Mouse (Mus musculus): ENCODE measurements around the gene Sft2d2. TPM values are rescaled to one million over a fixed set of nuclear protein-coding genes. Genes with fewer than 3 reads are reported as not detected.

Gene Sft2d2
- total RNA-seq, 2 experiments from 2014 or later, result 16.6 to 17.4 TPM

DNA sequence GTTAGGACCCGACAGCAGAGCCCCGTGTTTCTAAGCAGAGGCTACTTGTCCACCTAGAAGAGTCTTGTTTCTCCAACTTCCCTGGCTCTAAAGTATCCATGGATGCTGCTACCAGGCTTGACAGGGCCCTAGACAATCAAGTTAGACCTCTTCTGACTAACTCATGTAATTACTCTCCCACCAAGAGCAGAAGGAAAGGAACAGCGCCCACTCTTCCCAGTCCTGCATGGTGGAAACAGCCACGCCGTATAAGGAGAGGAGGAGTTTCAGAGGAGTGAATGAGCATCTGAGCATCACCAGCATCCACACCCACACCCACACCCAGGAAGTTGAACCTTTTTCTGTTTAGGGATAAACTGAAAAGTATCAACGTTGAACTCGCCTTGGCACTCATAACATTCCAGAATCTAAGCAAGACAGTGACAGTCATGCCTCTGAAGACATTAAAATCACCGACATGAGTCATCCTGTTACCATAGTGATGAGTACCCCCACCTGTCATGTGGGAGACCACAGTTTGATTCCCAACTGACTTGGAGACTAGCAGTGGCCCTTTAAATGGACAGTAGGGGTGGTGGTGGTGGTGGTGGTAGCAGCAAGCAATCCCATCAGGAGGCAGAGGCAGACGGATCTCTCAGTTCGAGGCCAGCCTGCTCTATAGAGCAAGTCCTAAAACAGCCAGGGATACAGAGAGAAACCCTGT lies 3.5 kb downstream of the Sft2d2 start:
- no peak for DNase-seq

DNA sequence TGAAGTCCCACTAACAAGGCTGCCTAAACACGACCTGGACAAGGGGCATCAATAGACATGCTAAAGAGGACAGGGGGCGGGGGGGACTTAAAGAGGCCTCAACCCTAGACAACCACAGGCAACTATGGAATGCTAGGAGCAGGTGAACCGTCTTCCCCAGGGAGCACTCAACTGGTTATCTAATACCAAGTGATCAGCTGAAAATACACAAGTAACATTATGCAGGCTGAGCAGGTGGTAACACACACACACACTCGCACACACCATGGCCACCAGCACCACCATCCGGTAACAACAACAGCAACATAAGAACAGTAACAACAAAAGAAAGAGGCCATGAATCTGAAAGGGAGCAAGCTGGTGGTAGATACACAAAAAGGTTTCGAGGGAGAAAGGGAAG lies 4.2 kb downstream of the Sft2d2 start:
- DNase-seq, result no peak

DNA sequence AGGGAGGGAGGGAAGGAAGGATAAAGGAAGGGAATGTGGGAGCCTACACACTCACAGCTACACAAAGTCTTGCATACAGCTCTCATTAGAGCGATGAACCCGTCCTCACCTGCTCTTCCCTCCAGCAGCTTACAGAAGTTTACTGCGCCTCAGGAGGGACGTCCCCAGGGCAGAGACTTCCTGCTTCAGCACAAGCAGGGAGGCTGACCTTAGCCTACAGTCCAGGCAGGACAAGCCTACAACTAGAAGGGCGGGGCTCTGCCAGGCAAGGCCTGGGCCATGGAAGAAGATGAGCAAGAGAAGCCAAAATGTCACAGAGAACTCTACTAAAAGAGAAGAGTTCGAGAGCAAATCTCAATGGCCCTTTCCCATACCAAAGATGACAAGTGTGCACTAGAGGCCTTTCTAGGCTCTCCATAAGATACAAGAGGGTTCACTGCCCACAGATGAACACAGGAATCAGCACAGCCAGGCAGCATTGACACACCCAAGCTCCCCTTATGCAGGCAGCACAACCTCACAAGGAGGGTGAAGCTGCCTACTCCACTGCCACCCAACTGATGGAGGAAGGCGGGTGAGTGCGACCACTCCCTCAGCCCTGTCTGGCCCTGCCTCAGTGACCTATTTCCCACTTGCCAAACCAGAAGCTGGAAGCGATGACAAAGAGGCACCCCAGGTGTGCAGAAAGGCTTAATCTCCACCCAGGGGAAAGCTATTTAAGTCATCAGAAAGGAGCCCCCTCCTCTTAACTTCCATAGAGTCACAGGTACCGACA lies 5.2 kb downstream of the Sft2d2 start:
- DNase-seq, result no peak

DNA sequence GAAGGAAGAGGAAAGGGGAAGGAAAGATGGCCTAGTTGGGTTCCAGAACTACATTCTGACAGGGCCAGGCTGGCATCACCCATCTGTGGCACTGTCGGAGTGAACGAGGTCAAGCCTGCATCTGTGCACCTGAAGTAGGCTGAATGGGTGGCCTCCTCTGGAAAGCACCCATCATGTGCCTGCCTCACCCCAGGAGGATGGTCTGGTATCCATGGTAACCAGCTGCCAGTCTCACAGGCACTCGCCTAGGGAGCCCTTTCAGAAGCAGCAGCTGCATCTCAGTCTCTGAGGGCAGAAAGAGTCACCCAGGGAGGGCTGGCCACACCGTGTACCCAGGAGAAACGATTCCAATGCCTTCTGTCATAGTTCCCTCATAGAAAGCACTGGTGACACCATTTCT lies 6.9 kb downstream of the Sft2d2 start:
- no peak for DNase-seq

DNA sequence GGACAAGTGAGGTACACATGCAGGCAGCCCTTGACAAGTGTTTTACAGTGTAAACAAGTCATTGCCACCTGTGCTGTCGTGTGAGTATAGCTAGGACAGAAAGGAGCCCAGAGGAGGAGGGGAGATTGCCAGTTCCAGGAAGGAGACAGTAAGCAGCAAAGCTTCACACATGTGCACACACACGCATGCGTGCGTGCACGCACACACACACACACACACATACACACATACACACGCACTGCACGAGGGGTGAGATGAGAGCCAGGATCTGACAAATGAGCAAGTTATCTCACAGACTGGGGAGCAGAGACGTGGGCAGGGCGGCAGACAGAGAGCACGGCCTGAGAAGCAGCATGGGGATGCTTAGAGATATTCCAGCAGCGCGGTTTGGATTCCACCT lies 7.7 kb downstream of the Sft2d2 start:
- DNase-seq, result no peak

DNA sequence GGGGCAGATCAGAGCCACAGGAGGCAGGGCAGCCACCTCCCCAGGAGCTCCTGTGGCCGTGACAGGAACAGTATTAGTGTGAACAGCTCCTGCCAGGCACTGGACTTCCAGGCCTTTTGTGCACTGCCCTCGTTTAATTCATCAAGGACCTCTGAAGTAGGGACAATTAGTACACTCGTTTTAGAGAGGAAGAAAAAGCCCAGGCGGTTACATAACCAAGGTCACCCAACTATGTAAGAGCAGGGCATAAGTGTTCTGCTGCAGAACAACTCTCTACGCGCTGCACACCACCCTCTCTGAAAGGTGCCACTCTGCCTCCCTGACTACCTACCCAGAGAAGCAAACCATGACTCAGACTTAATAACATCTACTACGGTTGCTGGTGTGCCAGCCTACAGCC lies 9.1 kb downstream of the Sft2d2 start:
- DNase-seq, result no peak

DNA sequence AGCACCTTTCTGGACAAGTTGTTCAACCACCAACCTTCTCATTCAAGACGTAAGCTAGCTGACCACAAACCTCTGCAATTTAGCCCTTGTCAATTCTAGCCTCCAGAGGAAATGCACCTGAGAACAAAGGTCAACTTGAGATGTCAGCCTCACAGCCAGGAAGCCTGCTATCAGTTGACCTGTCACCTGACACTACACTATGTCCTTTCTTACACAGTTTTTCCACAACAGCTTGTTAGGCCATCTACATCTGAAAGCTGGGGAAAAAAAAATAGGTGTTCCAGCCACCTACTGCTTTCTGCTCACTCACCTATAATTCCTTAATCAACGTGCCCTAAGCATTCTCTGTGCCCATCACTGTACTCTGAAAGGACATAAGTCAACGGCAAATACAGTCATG lies 10.1 kb downstream of the Sft2d2 start:
- DNase-seq, result no peak

DNA sequence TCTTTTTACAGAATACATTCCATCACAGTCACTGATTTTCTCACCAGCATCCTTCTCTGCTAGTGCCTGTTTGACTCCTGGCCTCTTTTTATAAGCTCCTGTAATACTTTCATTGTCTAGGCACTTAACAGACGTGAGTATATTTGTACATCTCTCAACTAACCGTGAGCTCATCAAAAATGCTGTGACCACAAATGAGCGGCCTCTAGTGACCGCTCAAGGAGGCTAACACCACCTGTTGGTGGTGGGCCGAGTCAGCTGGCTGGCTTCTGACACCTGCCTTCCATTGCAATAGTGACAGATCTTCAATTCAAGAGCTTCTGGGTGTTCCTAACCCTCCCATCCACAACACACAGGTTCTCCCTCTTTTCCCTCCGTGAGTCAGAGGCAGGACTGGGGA lies 10.8 kb downstream of the Sft2d2 start:
- no peak for DNase-seq

DNA sequence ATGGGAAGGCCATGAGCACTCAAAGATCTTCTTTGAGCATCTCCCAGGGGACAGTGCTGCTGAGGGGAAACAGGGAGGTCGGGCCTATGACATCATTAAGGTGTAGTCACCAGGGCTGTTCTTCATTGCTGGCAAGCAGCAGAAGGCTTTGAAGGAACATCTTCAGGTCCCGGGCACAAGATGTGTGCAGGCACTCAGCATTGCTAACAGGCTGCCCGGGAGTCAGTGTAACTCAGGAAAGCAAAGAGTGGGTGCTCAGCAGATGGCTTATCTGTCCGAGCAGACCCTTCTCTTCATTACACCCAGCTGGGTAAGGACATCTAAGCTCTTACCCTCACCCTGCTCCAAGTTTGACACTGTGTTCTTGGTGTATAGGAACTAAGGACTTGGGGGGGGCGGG lies 14.9 kb downstream of the Sft2d2 start:
- DNase-seq, result no peak

DNA sequence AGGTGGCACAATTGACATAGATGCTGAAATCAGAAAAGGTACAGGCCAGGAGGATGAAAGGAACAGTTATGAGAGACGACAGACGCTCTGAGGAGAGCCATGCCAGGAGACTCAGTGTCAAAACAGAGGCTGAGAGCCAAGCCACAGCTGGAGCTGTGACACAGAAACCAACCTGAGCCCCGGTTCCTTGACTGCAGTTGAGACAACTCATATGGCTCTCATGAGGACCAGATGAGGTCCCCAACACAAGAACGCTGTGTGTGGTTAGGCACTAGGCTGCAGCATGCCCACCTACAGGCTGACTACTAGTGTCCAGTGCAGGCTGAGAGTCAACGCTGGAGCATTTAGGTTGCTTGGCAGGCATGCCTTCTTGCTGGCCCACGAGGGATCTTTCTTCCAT lies 16.2 kb downstream of the Sft2d2 start:
- DNase-seq, result no peak

DNA sequence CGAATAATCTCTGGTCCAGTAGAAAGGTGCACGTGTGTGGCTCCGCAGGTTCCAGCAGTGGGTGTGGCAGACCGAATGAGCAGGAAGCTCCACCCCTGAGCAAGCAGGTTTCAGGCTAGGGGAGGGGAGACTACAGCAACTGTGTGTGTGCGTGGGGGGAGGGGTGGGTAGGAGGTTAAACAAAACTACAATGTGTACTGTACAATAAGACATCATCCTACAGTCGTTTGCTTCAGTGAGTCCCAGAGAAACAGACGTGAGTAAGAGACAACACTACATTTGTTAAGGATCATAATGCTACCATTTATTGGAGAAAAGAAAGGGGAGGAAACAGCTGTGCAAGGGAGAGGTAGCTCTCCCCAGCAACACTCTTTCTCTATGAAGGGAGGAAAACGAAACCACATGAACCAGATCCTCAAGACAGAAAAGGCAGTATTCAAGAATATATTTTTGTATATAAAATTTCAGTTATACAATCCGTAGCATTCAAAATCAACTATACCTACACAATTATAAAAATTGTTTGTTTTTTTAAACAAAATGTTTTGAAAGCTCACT lies 20.1 kb downstream of the Sft2d2 start:
- no peak for DNase-seq

DNA sequence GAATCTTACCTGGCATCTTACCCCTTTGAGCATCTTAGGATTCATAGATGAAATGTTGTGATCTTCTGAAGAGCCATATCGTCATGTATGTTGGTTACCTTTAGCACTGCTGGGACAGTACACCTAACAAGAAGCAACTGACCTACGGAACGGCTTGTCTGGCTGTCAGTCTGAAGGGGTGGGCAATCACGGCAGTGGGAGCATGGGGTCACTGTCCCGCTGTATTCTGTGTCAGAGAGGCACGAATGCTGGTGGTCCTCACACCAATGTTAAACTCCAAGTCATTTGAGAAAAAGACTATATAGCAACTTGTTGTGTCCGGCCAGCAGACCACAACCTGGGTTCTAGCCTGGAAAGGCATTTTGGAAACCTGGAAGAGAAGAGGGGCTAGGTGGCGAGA lies 23.0 kb downstream of the Sft2d2 start:
- no peak for DNase-seq

DNA sequence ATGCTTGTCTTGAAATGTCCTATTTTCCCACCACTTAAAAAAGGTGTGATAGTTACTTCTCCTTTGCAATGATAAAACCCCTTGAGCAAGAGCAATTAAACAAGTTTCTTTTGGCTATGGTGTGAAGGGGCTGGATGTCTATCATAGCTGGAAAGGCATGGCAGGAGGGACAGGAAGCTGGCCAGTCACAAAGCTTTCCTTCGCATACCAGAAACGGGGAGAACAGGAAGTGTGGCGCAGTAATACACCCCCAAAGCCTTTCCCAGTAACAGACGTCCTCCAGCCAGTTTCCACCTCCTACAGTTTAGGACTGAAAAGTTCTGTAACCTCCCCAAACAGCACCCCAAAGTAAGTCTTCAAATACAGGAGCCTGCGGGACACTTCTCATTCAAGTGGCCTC lies 24.1 kb downstream of the Sft2d2 start:
- DNase-seq, result no peak

DNA sequence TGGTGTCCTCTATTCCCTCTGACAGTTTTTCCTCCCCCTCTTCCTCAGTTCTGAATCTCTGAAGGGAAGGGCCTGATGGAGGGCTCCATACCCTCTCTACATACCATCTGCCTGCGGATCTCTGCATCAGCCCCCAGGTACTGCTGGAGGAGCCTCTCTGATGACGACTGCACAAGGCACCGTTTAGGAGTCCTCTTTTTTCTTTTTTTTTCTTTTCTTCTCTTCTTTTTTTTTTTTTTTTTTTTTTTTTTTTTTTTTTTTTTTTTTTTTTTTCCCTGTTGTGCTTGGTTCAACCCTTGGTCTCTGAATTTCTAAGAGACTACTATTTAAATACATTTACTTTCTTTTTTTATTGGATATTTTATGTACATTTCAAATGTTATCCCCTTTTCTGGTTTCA lies 24.8 kb downstream of the Sft2d2 start:
- no peak for DNase-seq

DNA sequence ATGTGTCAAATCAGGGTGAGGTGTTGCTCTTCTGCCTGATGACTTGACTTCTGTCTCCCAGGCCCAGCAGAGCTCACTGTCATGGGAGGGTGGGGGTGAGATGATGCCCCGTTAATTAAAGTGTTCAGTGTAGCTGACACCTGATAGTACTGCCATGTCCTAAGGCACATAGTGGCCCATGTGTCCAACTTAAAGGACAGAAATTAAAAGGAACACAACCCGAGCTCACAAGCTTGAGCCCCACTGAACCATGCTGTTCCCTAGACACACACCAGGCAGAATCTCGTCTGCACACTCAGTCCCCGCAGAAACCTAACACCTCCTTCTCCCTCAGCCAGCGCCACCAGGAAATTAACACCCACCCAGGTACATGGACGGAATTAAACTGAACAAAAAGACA lies 29.3 kb downstream of the Sft2d2 start:
- DNase-seq, result no peak

DNA sequence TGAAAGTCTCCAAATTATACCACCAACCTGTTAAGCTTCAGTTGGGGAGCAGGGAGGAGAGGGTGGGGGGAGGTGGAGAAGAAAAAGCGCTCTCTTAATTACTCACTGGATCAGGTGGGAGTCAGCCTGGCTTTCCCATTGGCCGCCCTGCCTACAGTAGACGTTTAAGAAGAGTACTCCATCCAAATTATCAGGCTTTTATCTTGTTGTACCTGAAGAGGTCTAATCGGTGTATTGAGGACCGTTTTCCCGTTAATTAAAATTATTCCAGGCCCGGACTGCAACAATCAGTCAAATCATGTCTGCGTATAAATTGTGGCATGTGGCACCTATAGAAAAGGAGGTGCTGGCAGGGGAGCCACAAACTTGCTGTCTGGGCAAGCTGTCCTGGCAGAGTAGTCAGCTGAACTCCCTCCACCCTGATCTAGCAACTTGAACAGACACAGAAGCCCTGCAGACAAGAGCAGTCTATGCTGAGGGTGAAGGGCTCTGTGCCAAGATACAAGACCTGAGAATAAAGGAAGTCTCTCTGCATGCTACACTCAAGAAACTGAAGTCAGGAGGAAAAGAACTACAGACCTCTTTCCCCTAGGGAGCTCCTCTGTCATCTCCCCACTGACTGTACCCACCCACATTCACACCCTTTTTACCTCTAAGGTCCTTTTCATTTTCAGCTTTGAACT lies 33.4 kb downstream of the Sft2d2 start, which contains the start of gene Tbx19:
Gene Tbx19, minus strand, starts transcription at position 51 of the 683 bp plus-strand sequence.
- DNase-seq, result no peak

DNA sequence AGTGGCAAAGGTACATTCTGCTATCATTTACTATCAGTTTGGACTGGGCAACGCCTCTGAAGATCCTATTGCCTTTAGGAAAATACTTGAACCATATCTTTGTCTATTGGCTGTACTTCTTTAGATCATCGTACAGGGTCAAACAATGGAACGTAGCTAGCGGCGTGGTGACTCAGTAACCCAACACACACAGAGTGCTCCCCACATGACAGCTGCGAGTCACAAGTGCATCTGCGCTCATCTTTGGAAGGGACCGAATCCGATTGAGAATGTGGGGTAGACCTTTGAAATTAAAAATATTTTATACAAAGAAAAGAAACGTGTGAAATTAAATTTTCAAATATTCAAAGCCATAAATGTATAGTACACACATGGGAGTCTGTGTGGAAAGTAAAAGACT lies 35.4 kb downstream of the Sft2d2 start:
- DNase-seq, result no peak

DNA sequence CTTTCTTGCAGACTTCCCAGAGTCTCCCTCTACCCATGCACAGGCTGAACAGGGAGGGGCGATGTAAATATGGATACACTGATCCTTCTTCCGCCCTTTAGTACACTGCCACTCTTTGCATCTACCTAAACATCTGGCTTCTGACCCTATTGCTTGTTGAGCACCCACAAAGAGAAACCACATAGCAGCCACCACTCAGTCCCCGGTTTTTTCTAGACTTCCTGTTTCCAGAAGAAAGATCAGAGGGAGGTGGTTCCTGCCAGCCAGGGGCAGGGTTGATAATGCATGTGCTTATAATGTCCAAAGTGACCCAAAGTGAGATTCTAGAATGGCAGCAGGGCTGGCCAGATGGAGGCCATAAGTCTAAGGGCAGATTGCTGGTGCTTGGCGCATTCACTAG lies 40.1 kb downstream of the Sft2d2 start:
- DNase-seq, result no peak

DNA sequence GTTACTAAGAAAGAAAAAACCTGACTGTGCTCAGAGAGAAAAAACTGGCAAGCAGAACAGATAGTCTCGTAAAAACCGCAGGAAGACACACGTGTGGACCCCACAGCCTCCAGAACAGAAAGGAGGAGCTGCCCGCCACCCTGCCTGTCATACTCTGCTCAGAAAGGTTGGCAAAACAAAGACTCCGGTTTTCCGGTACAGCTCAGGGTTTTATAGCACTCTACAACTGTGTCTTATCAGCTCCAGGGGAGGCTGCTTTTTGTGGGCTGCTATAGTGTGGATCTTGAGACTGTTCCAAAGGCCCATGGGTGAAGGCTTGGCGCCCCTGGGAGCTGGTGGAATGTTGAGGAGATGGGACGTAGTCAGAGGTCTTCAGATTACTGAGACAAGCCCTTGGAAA lies 43.0 kb downstream of the Sft2d2 start:
- no peak for DNase-seq

DNA sequence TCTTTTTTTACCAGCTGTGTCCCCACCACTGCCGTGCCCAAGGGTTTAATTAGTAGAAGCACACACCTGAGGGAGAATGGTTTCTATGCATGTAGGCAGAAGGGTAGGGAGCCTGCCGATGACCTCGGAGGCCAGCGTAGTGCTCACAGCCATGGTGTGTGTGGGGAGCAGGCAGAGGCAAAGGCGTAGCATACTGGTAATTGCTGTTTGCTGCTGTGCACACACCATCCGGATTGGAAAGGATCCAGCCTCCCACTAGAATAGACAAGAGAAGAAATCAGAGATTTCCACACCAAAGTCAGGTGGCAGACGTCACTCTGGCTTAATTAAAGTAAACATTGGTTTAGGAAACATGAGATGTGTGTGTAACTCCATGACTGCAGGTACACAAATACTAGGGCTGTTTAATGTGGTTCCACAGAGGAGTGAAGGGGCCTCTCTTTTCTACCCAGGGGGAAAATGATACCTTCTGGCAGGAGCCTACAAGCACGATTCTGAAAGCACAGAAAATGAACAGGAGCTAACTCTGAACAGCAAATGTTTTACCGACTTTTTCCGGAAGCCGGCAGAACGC lies 51.8 kb downstream of the Sft2d2 start:
- no peak for DNase-seq

DNA sequence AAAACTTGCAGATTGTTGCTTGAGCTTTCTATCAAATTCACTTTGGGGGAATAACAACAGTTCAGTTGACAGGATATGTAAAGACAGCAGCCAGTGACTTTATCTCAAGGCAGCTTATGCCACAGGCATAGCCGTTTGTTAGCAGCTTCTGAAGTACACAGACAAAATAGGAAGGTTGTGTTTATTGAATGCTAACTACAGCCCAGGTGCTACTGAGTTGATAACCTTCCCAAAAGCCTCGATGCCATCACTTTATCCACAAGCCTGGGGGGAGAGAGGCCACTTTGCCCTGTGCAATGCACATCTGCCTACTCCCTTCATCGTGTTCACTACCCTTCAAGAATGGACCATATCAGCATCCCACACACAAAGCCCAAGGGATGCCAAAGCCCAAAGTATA lies 54.0 kb downstream of the Sft2d2 start:
- no peak for DNase-seq

DNA sequence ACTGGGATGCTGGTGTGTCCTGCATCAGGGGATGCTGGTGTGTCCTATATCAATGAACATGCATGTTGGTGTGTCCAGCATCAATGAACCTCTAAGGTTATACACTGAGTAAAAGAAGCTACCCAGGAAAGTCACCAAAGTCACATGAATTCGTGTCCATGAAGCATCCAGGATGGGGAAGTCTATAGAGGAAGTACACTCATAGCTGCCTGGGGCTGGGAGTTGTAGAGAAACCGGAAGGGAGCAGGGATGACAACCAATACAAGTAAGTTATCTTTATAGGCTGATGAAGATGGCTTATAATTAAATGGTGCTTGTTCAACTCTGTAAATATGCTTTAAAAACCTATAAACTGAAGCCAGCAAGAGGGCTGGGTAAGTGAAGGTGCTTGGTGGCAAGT lies 60.4 kb downstream of the Sft2d2 start:
- no peak for DNase-seq

DNA sequence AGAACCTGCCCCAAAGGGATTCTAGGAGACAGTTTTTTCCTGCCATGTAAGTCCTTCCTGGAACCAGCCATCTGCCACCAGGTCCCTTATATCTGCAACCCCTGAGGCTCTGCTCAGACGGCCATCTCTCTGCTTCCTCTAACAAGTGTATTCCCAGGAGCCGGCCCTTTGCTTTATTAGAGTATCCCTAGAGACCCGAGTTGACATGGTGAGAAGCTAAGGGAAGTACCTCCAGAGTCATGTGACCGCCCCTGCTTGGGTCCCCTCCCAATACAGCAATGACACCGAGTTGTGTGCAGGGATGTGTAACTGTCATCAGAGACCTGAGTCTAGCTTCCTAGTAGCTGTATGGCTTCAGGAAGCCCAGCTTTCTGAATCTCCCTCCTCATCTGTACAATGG lies 61.0 kb downstream of the Sft2d2 start:
- no peak for DNase-seq

Measured in heart, postnatal 4 days (tissue).